Mouse (Mus musculus) adrenal gland (tissue): ENCODE measurements around the gene Retn.

ENCODE experiments used
- intact Hi-C: fragments of 180-260 bp; cut with DNase I; formaldehyde crosslinking; loops from one replicate; pipeline ENCODE4 v1.15.1; 2025
- long read RNA-seq, 2 experiments: library from polyadenylated mRNA; unstranded; transcript quantifications; one replicate each; pipeline ENCODE4 v2.0.0; 2020; ENCODE audit warnings: borderline replicate concordance in 1 of 2; ENCODE audit not compliant: insufficient replicate concordance in 1 of 2

The Retn gene
- long read RNA-seq, experiment 1, transcript Retn-201 (5 exons, 874 nt), result major isoform, 19 of 20 reads
- long read RNA-seq, experiment 1, partial matches to known transcripts, result 0 of 20 reads
- long read RNA-seq, experiment 1, other reads (novel, unspliced or antisense), result 1 of 20 reads
- long read RNA-seq, experiment 2, partial matches to known transcripts, result 0 of 3 reads
- long read RNA-seq, experiment 2, other reads (novel, unspliced or antisense), result 0 of 3 reads

GRCm38 (mm10) chr8:3655526-3655925 is at the start of gene Retn:
TSS of gene Retn (plus strand) at chr8:3655770.
- intact Hi-C loops, result no loop called here

DNA sequence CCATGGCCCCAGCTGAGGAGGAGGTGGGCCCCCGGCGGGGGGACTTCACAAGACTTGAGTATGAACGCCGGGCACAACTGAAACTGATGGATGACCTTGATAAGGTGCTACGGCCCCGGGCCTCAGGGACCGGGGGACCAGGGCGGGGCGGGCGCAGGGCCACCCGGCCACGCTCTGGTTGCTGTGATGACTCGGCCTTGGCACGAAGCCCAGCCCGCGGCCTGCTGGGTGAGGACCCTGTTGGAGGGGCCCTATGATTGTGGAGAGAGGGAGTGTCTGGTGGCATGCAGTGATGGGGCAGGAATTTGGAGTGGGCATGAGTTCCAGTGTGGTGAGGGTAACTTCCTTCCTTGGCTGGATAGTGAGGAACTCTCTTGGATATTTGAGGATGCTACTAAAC is 49.0 kb upstream of the Retn start:
- intact Hi-C loops, result no loop called here

GRCm38 (mm10) chr8:3607822-3608221 is 47.7 kb upstream of the Retn start:
- intact Hi-C loops, result no loop called here

DNA sequence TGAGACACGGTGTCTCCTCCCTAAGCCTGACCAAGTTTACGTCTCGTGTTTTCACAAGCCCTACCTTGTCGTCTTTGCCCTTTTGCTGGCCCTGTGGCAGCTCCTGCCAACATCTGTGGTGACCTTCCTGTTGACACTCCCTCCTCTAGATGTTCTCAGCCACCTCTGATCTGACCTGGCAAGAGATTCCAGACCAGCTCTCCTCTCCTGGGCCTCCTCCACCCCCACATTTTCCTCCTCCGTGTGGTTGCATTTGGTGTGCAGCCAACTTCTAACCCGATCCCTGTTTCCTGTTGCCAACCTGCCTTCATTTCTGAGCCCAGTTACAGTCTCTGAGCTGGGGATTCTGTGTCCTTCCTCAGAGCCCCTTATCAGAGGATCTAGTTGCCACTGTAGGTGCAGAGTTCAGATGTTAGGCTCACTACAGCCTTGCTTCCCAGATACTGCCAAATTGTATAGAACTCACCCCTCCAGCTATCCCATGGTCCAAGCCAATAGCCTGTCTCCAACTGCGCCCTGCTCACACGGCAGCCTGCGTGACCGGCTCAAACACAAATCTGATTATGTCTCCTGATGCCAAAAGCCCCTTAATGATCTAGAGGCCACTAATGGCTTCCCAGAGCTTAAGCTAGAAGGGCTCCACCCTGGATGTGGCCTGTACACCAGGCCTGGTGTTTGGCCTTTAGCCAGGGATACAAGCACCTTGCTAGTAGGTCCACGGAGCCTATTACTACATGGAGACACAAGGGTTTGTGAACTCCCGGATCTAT is 46.3 kb upstream of the Retn start:
- intact Hi-C loops, result no loop called here

GRCm38 (mm10) chr8:3609816-3610150 is 45.8 kb upstream of the Retn start:
- intact Hi-C loops, result no loop called here

DNA sequence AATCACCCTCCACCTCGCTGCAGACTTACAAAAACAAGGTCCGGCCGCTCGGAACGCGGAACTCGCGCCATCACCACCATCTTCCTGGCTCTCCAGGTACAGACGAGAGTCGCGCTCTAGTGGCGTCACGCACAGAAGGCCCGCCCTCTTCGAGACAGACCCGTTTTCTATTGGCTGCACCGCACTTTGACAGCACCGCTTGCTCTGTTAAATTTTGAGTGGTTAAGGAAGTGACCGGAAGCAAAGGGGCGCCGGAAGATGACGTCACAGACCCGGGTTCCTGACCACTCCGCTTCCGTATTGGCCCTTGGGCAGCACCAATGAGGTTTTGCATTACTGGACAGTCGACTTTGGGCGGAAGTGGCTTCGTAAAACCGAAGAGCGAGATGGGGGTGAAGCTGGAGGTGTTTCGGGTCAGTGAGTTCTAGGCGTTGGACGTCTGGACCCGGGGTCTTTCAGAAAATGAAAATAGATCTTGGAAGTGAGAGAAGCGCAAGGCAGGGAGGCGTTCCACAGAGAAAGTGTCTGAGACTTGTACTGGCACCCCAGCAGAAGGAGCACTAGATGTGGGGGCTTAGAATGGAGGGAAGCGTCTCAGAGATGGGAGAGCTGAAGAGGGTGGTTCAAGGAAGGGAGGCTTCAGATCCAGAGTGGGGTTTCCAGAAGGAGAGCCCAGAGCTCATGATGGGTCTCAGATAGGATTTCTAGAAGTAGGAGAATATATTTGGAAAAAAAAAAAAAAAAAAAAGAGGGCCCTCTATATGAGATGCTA is 34.2 kb upstream of the Retn start, which contains the start of the genes Xab2 and Pet100:
Xab2 (minus strand) TSS at position 118 of the 772 bp plus-strand sequence.
Pet100 (plus strand) TSS at position 350 of the 772 bp plus-strand sequence.
- intact Hi-C loops, result no loop called here

DNA sequence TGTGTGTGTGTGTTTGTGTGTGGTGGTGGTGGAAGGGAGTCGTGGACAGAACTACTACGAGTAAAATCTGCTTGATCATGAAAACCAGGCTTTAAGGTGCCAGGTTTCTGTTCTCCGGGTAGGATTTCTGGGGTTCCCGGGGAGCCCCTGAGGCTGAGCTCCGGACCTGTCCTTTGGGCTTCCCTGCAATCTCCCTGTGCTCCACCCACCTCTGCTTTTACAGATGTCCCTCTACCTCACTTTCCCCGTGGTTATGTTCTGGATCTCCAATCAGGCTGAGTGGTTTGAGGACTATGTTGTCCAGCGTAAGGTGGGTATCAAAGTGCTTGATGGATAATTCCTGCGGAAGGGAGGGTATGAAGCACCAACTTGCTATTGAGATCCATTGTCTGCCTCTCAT is 33.5 kb upstream of the Retn start:
- intact Hi-C loops, result no loop called here

DNA sequence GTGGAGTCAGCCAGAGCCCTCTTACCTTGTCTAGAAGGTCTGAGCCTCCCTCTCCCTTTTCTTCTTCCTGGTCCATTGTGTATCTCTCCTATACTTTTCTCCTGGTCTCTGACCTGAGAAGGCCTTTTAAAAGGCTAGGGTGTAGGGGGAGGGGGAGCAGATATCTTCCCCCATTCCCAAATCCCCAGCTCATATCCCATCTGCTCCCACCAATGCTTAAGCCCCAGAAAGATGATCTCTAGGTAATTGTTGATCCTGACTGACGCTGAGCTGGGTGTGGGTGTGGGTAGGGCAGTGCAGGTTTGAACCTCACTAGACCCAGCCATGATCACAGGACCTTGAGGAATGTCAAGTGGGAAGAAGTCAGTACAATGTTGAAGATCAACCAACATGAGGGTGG is 30.1 kb upstream of the Retn start, which contains the start of gene Pcp2:
Pcp2 (minus strand) TSS at position 101 of the 400 bp plus-strand sequence.
- intact Hi-C loops, result loop anchor here (5.0 kb wide), 1 partner anchor 47 kb away; the partner anchor contains the start of gene Fcor

DNA sequence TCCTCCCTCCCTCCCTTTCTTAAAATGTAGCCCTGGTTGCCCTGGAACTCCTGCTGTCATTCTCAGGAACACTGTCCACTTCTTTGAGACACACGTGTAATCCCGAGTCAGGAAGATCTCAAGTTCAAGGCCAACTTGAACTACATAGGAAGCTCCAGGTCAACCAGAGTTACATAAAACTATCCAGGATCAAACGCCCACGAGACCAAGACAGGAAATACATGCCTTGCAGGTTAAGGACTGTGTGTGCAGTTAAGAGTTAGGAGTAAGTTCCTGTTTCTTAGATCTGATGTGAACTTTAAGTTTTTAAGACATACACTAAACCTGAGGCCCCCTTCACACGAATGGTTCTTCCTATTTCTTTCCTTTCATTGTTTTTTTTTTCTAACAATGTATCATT is 28.6 kb upstream of the Retn start:
- intact Hi-C loops, result loop anchor here (5.0 kb wide), 1 partner anchor 45 kb away; the partner anchor contains the start of gene Fcor

DNA sequence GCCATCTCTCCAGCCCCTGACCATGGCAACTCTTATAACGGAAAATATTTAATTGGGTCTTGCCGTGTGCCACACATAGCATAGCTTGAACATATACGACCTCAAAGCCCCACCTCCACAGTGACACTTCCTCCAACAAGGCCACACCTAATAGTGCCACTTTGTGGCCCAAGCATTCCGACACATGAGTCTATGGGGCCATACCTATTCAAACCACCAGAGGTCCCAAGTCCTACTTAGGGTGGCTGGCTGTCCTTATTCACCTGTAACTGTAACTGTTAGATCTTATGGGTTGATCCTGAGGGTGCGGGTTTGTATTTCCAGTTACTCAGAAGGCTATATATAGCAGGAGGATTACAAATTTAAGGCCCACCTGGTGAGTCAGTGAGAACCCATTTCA is 27.6 kb upstream of the Retn start:
- intact Hi-C loops, result loop anchor here (5.0 kb wide), 1 partner anchor 44 kb away; the partner anchor contains the start of gene Fcor

DNA sequence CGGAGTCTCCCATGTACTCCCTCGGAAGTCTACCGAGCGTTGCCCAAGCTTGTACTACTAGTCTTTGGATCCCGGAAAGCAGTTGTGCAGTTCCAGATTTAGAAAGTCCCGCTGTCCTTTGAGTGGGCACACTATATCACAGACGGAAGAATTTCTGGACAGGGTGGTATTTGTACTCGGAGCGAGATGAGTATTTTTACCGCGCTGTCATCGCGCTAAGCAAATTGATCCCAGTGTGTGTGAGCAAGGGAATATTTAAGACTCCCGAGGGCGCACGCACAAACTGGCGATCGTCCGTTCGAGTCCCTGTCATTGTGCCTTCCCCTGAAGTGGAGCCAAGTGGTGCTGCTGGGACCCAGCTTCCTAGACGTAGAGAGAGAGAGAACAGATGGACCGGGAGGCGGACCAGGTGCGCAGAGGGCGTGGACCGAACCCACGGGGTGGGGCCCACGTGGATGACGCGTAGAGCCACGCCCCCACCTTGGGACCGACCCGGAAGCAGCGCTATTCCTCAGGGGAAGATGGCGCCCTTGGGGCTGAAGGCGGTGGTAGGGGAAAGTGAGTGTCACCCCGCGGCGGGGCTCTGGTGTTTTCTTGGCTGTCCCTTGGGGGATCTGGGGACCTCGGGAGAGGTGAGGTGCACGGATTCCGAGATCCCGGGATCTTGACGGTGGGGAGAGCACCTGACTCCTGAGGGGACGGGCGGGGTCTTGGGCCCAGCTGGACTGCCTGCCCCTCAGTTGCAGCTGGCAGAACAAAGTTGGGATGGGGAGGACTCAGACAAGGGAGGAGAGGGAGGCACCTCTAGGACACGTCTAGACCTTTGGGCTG is 24.7 kb upstream of the Retn start, which contains the start of gene Stxbp2:
Stxbp2 (plus strand) TSS at position 309 of the 831 bp plus-strand sequence.
- intact Hi-C loops, result no loop called here

GRCm38 (mm10) chr8:3631478-3631875 is 24.1 kb upstream of the Retn start:
- intact Hi-C loops, result no loop called here

DNA sequence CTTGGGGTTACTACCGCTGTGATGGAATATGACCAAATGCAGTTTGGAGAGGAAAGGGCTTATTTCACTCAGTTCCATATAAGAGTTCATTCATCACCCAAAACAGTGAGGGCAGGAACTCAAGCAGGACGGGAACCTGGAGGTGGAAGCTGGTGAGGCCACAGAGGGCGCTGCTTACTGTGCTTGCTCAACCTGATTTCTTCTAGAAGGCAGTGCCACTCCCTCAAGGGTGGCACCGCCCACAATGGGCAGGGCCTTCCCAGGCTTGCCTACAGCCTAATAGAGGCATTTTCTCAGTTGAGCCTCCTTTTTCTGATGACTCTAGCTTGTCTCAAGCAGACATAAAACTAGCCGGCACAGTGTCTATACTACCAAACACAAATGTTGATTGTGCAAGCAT is 9.8 kb upstream of the Retn start:
- intact Hi-C loops, result no loop called here

GRCm38 (mm10) chr8:3646824-3647531 is 8.6 kb upstream of the Retn start:
- intact Hi-C loops, result no loop called here

GRCm38 (mm10) chr8:3647561-3647960 is 8.0 kb upstream of the Retn start:
- intact Hi-C loops, result no loop called here

- intact Hi-C loops, result no loop called here
These were observed 7.3 kb upstream of the Retn start for GRCm38 (mm10) chr8:3648268-3648667.

- intact Hi-C loops, result no loop called here
These were observed 6.6 kb upstream of the Retn start for GRCm38 (mm10) chr8:3648990-3649389.

GRCm38 (mm10) chr8:3652845-3653244 is 2.7 kb upstream of the Retn start:
- intact Hi-C loops, result no loop called here

GRCm38 (mm10) chr8:3654726-3655508 is 653 bp upstream of the Retn start:
- intact Hi-C loops, result no loop called here
